Mouse (Mus musculus) liver, adult 2 months (tissue): Measurements from ENCODE around the gene Alg12.
A peak's percentile ranks its signal among the peaks of the same experiment; 100 is the strongest.

ENCODE experiments used
- CTCF ChIP-seq: fragments of 200-500 bp; IDR thresholded peaks from 2 replicates; pipeline ENCODE4 v1.5.1; 2011; ENCODE audit warnings: low read depth, low read length, control low read depth
- POLR2A ChIP-seq: fragments of 200-500 bp; IDR thresholded peaks from 2 replicates; pipeline ENCODE4 v1.6.1; 2011; ENCODE audit warnings: low read length, control low read depth; ENCODE audit not compliant: insufficient read depth; ENCODE audit errors: extremely low read depth

- 0 out of 2 replicates have a peak, but pooled peaks have one; percentile 1 for TF ChIP-seq POLR2A
- TF ChIP-seq CTCF: no peak
Measured at GRCm38 (mm10) chr15:88864270-88865030, 45.3 kb upstream of the Alg12 start.
